Mouse (Mus musculus) midbrain, embryonic 10.5 days (tissue): Measurements from ENCODE around the gene Col4a2. TPM values are rescaled to one million over a fixed set of nuclear protein-coding genes. Genes with fewer than 3 reads are reported as not detected.
A peak's percentile ranks its signal among the peaks of the same experiment; 100 is the strongest.

ENCODE experiments used
- DNase-seq: peaks from one replicate; pipeline ENCODE4 v3.0.0-alpha.2; 2017; ENCODE audit warnings: low spot score
- H3K27ac ChIP-seq: fragments of 300-500 bp; sonication (generic); replicated peaks from 2 replicates; pipeline ENCODE4 v1.5.1; 2016; ENCODE audit warnings: mild to moderate bottlenecking
- H3K27me3 ChIP-seq: fragments of 300-500 bp; sonication (generic); 2 replicates; pipeline ENCODE4 v1.6.1; 2016; ENCODE audit warnings: low read depth, mild to moderate bottlenecking; ENCODE audit not compliant: poor library complexity, severe bottlenecking
- H3K36me3 ChIP-seq: fragments of 300-500 bp; sonication (generic); 2 replicates; pipeline ENCODE4 v1.6.1; 2016; ENCODE audit warnings: mild to moderate bottlenecking, moderate library complexity
- H3K4me1 ChIP-seq: fragments of 300-500 bp; sonication (generic); 2 replicates; pipeline ENCODE4 v1.6.1; 2016
- H3K4me3 ChIP-seq: fragments of 300-500 bp; sonication (generic); 2 replicates; pipeline ENCODE4 v1.5.1; 2016; ENCODE audit warnings: mild to moderate bottlenecking, moderate library complexity
- H3K9me3 ChIP-seq: fragments of 300-500 bp; sonication (generic); replicated peaks from 2 replicates; pipeline ENCODE4 v1.6.1; 2016; ENCODE audit warnings: mild to moderate bottlenecking
- WGBS: fragments of 180-500 bp; shearing (Covaris S2); methylation state at CpG from one replicate; pipeline ENCODE4 v1.1.7; 2016; 5-methylcytosine and 5-hydroxymethylcytosine counted together
- polyA plus RNA-seq: library from polyadenylated mRNA; unstranded; fragments of >200 nt; fragmentation: Nextera tagmentation; extraction: Ambion mirVana; gene quantifications from 2 replicates; pipeline ENCODE4 v1.2.1, GENCODE M21; 2016

Col4a2 gene
- polyA plus RNA-seq, 1 experiment from 2014 or later = 43.7 TPM

GRCm38 (mm10) chr8:11471309-11471708 is 158.7 kb downstream of the Col4a2 start:
- peaks cover 29% of the 10 kb centered on the region for H3K4me1 ChIP-seq
- WGBS = 39% methylated on average over 8 of the region's 8 CpGs
- H3K36me3 ChIP-seq = no peaks in the 10 kb centered on the region
- no peak overlapping the region for H3K4me3 ChIP-seq
- H3K9me3 ChIP-seq = no peaks in the 10 kb centered on the region; the same call in 1 of the 2 replicates
- no peak overlapping the region for H3K27ac ChIP-seq
- peaks cover 62% of the 10 kb centered on the region for H3K27me3 ChIP-seq
- no peak for DNase-seq

- Histone ChIP-seq H3K4me1 (peaks cover 46% of the 10 kb centered on the region), H3K4me3 (no peak overlapping the region), H3K36me3 (no peaks in the 10 kb centered on the region), H3K27ac (no peak overlapping the region), H3K9me3 (no peaks in the 10 kb centered on the region), H3K27me3 (peaks cover 80% of the 10 kb centered on the region)
- DNase-seq = no peak
- 43% methylated on average over 4 of the region's 4 CpGs for WGBS
Observed at GRCm38 (mm10) chr8:11473072-11473471, 160.5 kb downstream of the Col4a2 start.

GRCm38 (mm10) chr8:11475397-11475796 is 162.8 kb downstream of the Col4a2 start:
- Histone ChIP-seq H3K27ac (no peak overlapping the region), H3K4me3 (no peak overlapping the region), H3K9me3 (no peaks in the 10 kb centered on the region), H3K36me3 (no peaks in the 10 kb centered on the region), H3K4me1 (peaks cover 61% of the 10 kb centered on the region), H3K27me3 (peaks cover 100% of the 10 kb centered on the region)
- DNase-seq = no peak
- 3% methylated on average over 10 of the region's 10 CpGs for WGBS

- H3K4me1 ChIP-seq = peaks cover 61% of the 10 kb centered on the region
- H3K4me3 ChIP-seq = no peak overlapping the region
- no peaks in the 10 kb centered on the region for H3K36me3 ChIP-seq
- no peak overlapping the region for H3K27ac ChIP-seq
- no peak for DNase-seq
- 14% methylated on average over 2 of the region's 2 CpGs for WGBS
- peaks cover 100% of the 10 kb centered on the region for H3K27me3 ChIP-seq
- H3K9me3 ChIP-seq = no peaks in the 10 kb centered on the region
Observed at GRCm38 (mm10) chr8:11475876-11476275, 163.3 kb downstream of the Col4a2 start.

GRCm38 (mm10) chr8:11476338-11477177 is 164.0 kb downstream of the Col4a2 start:
- 4% methylated on average over 24 of the region's 24 CpGs for WGBS
- H3K36me3 ChIP-seq = no peaks in the 10 kb centered on the region
- peaks cover 98% of the 10 kb centered on the region for H3K27me3 ChIP-seq
- no peaks in the 10 kb centered on the region for H3K9me3 ChIP-seq
- H3K4me3 ChIP-seq = peak overlapping the region; percentile 34
- H3K27ac ChIP-seq = no peak overlapping the region
- peak; percentile 48 for DNase-seq
- peaks cover 62% of the 10 kb centered on the region for H3K4me1 ChIP-seq

- Histone ChIP-seq H3K4me3 (peak overlapping the region; percentile 34), H3K36me3 (no peaks in the 10 kb centered on the region), H3K27me3 (peaks cover 98% of the 10 kb centered on the region), H3K4me1 (peaks cover 68% of the 10 kb centered on the region), H3K9me3 (no peaks in the 10 kb centered on the region), H3K27ac (no peak overlapping the region)
- WGBS = 6% methylated on average over 9 of the region's 9 CpGs
- no peak for DNase-seq
Observed at GRCm38 (mm10) chr8:11477178-11477553, 164.6 kb downstream of the Col4a2 start.

- Histone ChIP-seq H3K27ac (no peak within 1 kb of the TSS; the same call in 1 of the 2 replicates), H3K36me3 (no peaks in the 10 kb centered on the region), H3K9me3 (no peaks in the 10 kb centered on the region), H3K4me1 (peaks cover 61% of the 10 kb centered on the region), H3K27me3 (peaks cover 98% of the 10 kb centered on the region), H3K4me3 (peak within 1 kb of the TSS; percentile 64)
- under 1% methylated on average over 69 of the region's 69 CpGs for WGBS
- DNase-seq = peak; percentile 77
Observed at GRCm38 (mm10) chr8:11477811-11478761, 165.5 kb downstream of the Col4a2 start, which contains the start of gene Rab20. Gene Rab20 (minus strand): TSS chr8:11478710.

DNA sequence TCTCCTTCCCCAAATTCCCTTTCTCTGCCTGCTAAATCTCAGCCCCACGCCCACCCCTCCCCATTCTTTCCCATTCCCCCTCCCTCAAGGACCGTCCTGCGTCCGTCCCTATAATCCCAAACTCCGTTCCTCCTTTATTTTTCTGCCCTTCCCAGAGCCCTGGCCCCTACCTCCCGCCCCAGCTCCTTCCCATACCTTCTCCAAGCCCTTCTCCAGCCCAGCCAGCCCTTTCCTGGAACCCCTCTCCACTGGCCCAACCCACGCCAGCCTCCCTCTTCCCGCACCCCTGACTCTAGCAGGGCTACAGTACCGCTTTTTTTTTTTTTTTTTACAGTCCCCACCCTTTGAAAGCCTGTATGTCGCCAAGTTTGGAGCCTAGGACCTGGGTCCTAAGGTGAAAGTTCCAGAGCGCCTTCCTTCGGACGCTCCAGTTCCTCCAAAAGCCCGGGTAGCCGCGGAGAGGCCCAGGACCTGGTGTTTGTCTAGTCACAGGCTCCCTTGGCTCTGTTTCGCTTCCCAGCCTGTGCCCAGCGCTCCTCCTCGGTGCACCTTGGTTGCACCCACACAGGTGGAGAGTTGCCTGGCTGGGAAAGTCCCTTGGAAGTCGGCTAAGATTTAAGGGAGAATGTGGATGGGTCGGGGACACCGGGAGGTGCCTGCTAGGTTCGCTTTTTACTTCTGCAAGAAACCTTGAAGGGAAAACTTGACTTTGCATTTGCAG is 166.4 kb downstream of the Col4a2 start:
- DNase-seq = peak; percentile 36
- WGBS = under 1% methylated on average over 23 of the region's 23 CpGs
- peaks cover 57% of the 10 kb centered on the region for H3K4me1 ChIP-seq
- H3K36me3 ChIP-seq = no peaks in the 10 kb centered on the region
- peaks cover 94% of the 10 kb centered on the region for H3K27me3 ChIP-seq
- H3K27ac ChIP-seq = no peak overlapping the region
- no peaks in the 10 kb centered on the region for H3K9me3 ChIP-seq
- H3K4me3 ChIP-seq = peak overlapping the region; percentile 64

DNA sequence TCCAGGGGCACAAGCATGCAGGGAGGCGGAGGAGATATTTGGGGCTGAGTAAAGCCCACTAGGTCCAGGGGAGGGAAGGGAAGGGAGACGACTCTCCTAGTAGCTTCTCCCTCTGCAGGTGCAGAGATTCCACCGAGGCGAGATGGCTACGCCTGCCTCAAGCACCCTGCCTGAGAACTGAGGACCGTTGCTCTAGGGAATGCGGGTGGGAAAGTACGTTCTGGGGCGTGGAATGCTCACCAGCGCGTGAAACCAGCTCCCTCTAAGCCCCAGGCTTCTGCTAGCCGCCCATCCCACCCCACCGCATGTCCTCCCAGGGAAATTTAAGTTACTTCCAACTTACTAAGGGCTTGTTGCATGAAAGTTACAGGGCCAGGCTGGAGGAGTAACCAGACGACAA is 167.0 kb downstream of the Col4a2 start:
- H3K9me3 ChIP-seq = no peaks in the 10 kb centered on the region
- no peak overlapping the region for H3K27ac ChIP-seq
- H3K4me1 ChIP-seq = peaks cover 57% of the 10 kb centered on the region
- H3K4me3 ChIP-seq = peak overlapping the region; percentile 64; the same call in 1 of the 2 replicates
- DNase-seq = no peak
- H3K27me3 ChIP-seq = peaks cover 88% of the 10 kb centered on the region
- no peaks in the 10 kb centered on the region for H3K36me3 ChIP-seq
- whole genome bisulfite sequencing = 3% methylated on average over 14 of the region's 14 CpGs

DNA sequence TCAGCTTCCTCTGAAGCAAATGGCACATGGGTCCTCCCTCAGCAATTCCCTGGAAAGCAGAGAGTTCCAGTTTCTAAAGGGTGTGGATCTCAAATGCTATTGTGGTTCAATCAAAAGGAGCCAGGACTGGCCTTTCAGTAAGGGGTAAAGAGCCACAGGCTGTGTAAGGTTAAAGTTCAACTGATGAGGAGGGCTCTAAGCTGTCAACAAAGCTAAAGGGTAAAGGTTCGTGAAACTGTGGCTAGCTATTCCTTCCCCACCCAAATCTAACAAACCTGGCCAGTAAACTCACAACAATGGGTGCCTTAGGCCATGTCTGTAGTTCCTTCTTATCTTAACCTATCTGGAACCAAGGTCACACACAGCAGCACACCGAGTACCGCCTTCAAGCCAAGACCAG is 169.3 kb downstream of the Col4a2 start:
- 66% methylated on average over 3 of the region's 3 CpGs for WGBS
- Histone ChIP-seq H3K27me3 (peaks cover 65% of the 10 kb centered on the region), H3K36me3 (no peaks in the 10 kb centered on the region)

DNA sequence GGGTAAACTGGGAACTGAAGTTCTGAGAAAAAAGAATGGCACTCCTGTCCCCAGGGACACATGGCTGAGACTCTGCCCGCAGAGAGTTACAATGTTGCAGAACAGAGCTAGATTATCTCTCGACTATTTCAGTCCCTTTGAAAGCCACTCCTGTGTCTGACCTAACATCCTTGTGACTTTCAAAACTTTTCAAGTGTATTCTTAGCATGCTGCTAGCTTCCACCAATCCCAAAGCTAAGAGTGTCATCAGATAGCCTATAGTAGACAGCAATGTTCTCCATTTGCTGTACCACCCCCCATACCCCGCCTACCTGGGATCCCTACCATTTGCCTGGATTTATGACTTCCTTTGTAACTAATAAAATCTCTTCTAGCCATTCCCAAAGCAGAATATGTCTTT is 169.9 kb downstream of the Col4a2 start:
- 81% methylated on average over 3 of the region's 3 CpGs for WGBS
- Histone ChIP-seq H3K4me1 (peaks cover 31% of the 10 kb centered on the region), H3K36me3 (no peaks in the 10 kb centered on the region), H3K27me3 (peaks cover 62% of the 10 kb centered on the region), H3K27ac (no peak overlapping the region), H3K4me3 (no peak overlapping the region), H3K9me3 (no peaks in the 10 kb centered on the region)
- no peak for DNase-seq

More for the DNA sequence above, 169.3 kb downstream of the Col4a2 start:
- Histone ChIP-seq H3K4me1 (peaks cover 37% of the 10 kb centered on the region), H3K4me3 (no peak overlapping the region), H3K27ac (no peak overlapping the region), H3K9me3 (no peaks in the 10 kb centered on the region)
- no peak for DNase-seq

- no peaks in the 10 kb centered on the region for H3K9me3 ChIP-seq
Observed at GRCm38 (mm10) chr8:11486142-11486541, 173.5 kb downstream of the Col4a2 start.

More at GRCm38 (mm10) chr8:11486142-11486541, 173.5 kb downstream of the Col4a2 start:
- DNase-seq = peak; percentile 75
- Histone ChIP-seq H3K27me3 (peaks cover 43% of the 10 kb centered on the region), H3K4me3 (no peak overlapping the region), H3K27ac (no peak overlapping the region), H3K36me3 (no peaks in the 10 kb centered on the region), H3K4me1 (peaks cover 8% of the 10 kb centered on the region; the same call in 1 of the 2 replicates)
- 25% methylated on average over 7 of the region's 7 CpGs for WGBS
